Mouse (Mus musculus) stomach, postnatal 0 days (tissue): ENCODE data around the gene Cmah. TPM values are rescaled to one million over a fixed set of nuclear protein-coding genes. Genes with fewer than 3 reads are reported as not detected.

ENCODE experiments used
- ATAC-seq: fragments of 200-750 bp; cut with Nextera tagmentation; 2 replicates; pipeline ENCODE4 v1.8.0; 2017; ENCODE audit not compliant: low FRiP score, low TSS enrichment
- DNase-seq: peaks from one replicate; pipeline ENCODE4 v3.0.0-alpha.2; 2016; ENCODE audit warnings: low spot score
- H3K27ac ChIP-seq: fragments of 300-500 bp; sonication (generic); replicated peaks from 2 replicates; pipeline ENCODE4 v1.5.1; 2014; ENCODE audit warnings: mild to moderate bottlenecking, control low read depth
- H3K27me3 ChIP-seq: fragments of 300-500 bp; sonication (generic); 2 replicates; pipeline ENCODE4 v1.6.1; 2014; ENCODE audit warnings: low read length; ENCODE audit not compliant: control insufficient read depth, insufficient read depth
- H3K36me3 ChIP-seq: fragments of 300-500 bp; sonication (generic); 2 replicates; pipeline ENCODE4 v1.6.1; 2014; ENCODE audit warnings: low read length, mixed read lengths; ENCODE audit not compliant: control insufficient read depth, insufficient read depth
- H3K4me1 ChIP-seq: fragments of 300-500 bp; sonication (generic); replicated peaks from 2 replicates; pipeline ENCODE4 v1.6.1; 2014; ENCODE audit warnings: antibody characterized with exemption; ENCODE audit not compliant: control insufficient read depth, insufficient read depth
- H3K4me2 ChIP-seq: fragments of 300-500 bp; sonication (generic); replicated peaks from 2 replicates; pipeline ENCODE4 v1.6.1; 2014; ENCODE audit warnings: low read depth, mild to moderate bottlenecking, control low read depth, moderate library complexity
- H3K4me3 ChIP-seq: fragments of 300-500 bp; sonication (generic); 2 replicates; pipeline ENCODE4 v1.5.1; 2014; ENCODE audit warnings: low read depth, low read length, control low read depth
- H3K9ac ChIP-seq: fragments of 300-500 bp; sonication (generic); 2 replicates; pipeline ENCODE4 v1.6.1; 2014; ENCODE audit warnings: mild to moderate bottlenecking, low read length, control low read depth, mixed read lengths
- H3K9me3 ChIP-seq: fragments of 300-500 bp; sonication (generic); 2 replicates; pipeline ENCODE4 v1.6.1; 2016; ENCODE audit warnings: low read length; ENCODE audit not compliant: control insufficient read depth
- CTCF ChIP-seq: IDR thresholded peaks from 2 replicates; pipeline ENCODE4 v1.5.1; 2016; ENCODE audit warnings: antibody characterized with exemption, low read depth, mild to moderate bottlenecking, moderate library complexity
- EP300 ChIP-seq: optimal IDR thresholded peaks from 2 replicates; pipeline ENCODE3; 2016; ENCODE audit warnings: antibody characterized with exemption
- WGBS: fragments of 180-500 bp; shearing (Covaris S2); extraction: QIAGEN DNeasy Blood & Tissue Kit; methylation state at CpG from one replicate; pipeline ENCODE4 v1.1.7; 2014; 5-methylcytosine and 5-hydroxymethylcytosine counted together
- polyA plus RNA-seq: library from polyadenylated mRNA; unstranded; fragments of >200 nt; fragmentation: Nextera tagmentation; extraction: Ambion mirVana; gene quantifications from 2 replicates; pipeline ENCODE4 v1.2.1, GENCODE M21; 2015

Cmah gene
- polyA plus RNA-seq, 1 experiment from 2014 or later, result 1.3 TPM

DNA sequence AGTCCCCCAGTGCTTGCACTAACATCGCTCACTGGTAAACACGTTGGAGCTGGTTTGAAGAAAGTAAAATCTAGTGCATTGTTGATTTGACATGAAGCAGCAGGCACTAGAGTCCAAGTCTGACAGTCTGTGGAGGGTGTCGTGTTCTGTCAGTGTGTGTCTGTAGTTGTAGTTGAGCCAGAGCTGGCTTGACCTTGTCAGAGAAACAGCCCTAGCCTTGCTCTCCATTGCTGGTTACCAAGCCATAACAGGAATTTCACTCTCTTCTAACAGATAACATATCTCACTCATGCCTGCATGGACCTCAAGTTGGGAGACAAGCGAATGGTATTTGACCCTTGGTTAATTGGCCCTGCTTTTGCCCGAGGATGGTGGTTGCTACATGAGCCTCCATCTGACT, 103.0 kb downstream of the Cmah start:
- ATAC-seq (no peak), DNase-seq (no peak)
- H3K9ac ChIP-seq, result no peak overlapping the region
- no peak overlapping the region for H3K4me3 ChIP-seq
- WGBS, result 49% methylated on average over 5 of the region's 5 CpGs
- H3K36me3 ChIP-seq, result no peaks in the 10 kb centered on the region
- no peak for TF ChIP-seq CTCF
- TF ChIP-seq EP300, result no peak
- H3K9me3 ChIP-seq, result no peaks in the 10 kb centered on the region
- H3K4me1 ChIP-seq, result no peaks in the 10 kb centered on the region
- H3K4me2 ChIP-seq, result no peak overlapping the region
- no peaks in the 10 kb centered on the region for H3K27me3 ChIP-seq
- H3K27ac ChIP-seq, result no peak overlapping the region

DNA sequence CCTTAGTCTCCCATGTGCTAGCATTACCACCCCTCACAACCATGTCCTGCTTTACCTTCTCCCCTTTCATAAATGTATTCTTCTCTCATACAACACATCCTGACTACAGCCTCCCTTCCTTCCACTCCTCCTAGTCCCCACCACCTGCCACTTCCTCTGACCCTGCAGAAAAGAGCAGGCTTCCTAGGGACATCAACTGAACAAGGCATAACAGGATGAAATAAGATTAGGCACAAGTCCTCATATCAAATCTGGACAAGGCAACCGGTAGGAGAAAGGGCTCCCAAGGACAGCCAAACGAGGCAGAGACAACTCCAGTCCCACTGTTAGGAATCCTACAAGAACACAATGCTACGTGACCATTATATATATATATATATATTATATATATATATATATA, 104.4 kb downstream of the Cmah start:
- no peak overlapping the region for H3K27ac ChIP-seq
- H3K9me3 ChIP-seq, result no peaks in the 10 kb centered on the region
- TF ChIP-seq CTCF (no peak), EP300 (no peak)
- no peaks in the 10 kb centered on the region for H3K4me1 ChIP-seq
- no peak overlapping the region for H3K4me3 ChIP-seq
- H3K36me3 ChIP-seq, result no peaks in the 10 kb centered on the region
- 84% methylated on average over 3 of the region's 3 CpGs for WGBS
- no peaks in the 10 kb centered on the region for H3K27me3 ChIP-seq
- DNase-seq, result no peak
- no peak overlapping the region for H3K9ac ChIP-seq
- ATAC-seq, result no peak
- no peak overlapping the region for H3K4me2 ChIP-seq

DNA sequence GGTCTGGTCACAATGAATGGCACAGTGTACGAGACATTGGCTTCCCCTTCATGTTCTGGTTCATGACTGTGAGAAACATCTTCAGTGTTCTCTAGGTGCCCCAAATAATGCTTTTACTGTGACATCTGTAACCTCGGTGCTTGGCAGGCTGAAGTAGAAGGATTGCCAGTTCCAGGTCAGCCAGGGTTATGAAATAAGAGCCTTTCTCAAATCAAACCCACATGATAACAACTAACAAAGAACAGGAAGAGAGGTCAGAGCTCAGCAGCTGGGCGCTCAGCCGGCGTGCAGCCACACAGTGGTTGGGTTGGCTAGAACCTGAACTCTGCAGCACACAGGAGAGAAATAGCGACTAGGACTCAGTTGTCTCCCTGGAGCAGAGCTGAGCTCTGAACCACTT, 115.1 kb downstream of the Cmah start:
- Histone ChIP-seq H3K9ac (no peak overlapping the region), H3K4me3 (no peak overlapping the region), H3K27me3 (no peaks in the 10 kb centered on the region), H3K27ac (no peak overlapping the region), H3K4me1 (no peaks in the 10 kb centered on the region), H3K9me3 (no peaks in the 10 kb centered on the region), H3K4me2 (no peak overlapping the region), H3K36me3 (no peaks in the 10 kb centered on the region)
- 53% methylated on average over 6 of the region's 6 CpGs for WGBS
- TF ChIP-seq CTCF, result no peak
- no peak for TF ChIP-seq EP300
- ATAC-seq (no peak), DNase-seq (no peak)

DNA sequence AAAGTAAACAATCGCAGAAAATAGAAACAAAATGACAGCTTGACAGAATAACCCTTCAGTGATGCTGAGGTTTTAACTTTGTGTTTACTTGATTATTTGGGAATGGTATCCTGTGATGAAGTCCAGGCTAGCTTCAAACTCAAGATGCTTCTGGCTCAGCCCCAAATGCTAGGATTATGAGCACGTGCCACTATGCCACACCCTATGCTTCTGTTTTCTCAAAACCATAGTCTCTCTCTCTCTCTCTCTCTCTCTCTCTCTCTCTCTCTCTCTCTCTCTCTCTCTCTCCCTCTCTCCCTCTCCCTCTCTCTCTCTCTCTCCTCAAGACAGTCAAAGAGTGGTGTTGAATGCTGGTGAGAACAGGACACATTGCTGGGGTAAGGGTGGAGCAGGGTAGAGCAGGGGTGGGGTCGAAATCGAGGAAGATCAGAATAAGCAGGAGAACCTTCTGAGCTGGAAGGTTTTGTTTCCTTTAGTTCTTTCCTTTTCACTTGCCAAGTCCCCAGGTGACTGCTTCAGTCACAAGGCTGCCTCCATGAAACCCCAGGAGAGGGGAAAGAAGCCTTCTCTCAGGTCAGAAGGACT, 116.7 kb downstream of the Cmah start:
- Histone ChIP-seq H3K27me3 (no peaks in the 10 kb centered on the region), H3K4me3 (no peak overlapping the region), H3K27ac (0 out of 2 replicates have a peak overlapping the region, but pooled peaks have one; percentile 36), H3K9me3 (no peaks in the 10 kb centered on the region), H3K4me1 (no peaks in the 10 kb centered on the region), H3K4me2 (no peak overlapping the region), H3K36me3 (no peaks in the 10 kb centered on the region), H3K9ac (no peak overlapping the region)
- WGBS, result 48% methylated on average over 4 of the region's 4 CpGs
- DNase-seq (no peak), ATAC-seq (no peak)
- no peak for TF ChIP-seq CTCF
- no peak for TF ChIP-seq EP300

DNA sequence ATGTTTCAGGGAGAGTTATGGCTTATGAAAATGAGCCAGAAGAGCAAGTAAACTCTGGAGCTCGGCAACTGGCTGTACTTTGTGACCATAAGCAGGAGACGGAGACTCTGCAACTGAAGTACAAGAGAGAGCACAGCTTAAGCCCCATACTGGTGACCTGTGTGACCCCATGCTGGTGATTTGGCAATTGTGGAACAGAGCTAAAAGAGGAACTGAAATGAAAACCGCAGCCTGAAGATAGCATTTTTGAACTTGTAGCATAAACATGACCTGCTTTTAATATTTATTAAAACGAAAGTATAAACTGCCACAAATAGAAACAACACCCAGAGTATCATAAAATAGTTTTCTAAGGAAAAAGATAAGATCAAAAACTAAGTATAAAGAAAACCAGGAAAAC, 117.5 kb downstream of the Cmah start:
- no peak for DNase-seq

DNA sequence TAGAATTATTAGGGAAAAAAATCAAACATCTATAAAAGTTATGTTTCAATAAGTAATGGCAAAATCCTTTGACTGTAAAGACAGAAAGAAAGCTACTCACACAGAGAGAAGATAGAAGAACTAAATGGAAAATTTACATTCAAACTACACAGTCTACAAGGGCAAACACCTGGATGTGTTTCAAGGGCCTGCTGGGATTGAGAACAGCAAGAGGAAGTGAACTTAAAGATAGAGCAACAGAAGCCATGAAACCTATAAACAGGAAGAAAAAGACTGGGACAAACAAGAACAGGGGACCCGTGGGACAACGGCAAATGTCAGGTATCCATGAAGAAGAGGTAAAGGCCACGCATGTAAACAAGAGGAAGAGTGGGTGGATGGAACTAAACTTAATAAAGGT, 118.0 kb downstream of the Cmah start:
- no peak overlapping the region for H3K4me2 ChIP-seq
- no peak overlapping the region for H3K9ac ChIP-seq
- H3K36me3 ChIP-seq, result no peaks in the 10 kb centered on the region
- WGBS, result 78% methylated on average over 3 of the region's 3 CpGs
- no peaks in the 10 kb centered on the region for H3K9me3 ChIP-seq
- H3K4me1 ChIP-seq, result no peaks in the 10 kb centered on the region
- DNase-seq (no peak), ATAC-seq (no peak)
- H3K27me3 ChIP-seq, result no peaks in the 10 kb centered on the region
- no peak overlapping the region for H3K27ac ChIP-seq
- TF ChIP-seq EP300 (no peak), CTCF (no peak)
- no peak overlapping the region for H3K4me3 ChIP-seq

More for the DNA sequence above, 117.5 kb downstream of the Cmah start:
- Histone ChIP-seq H3K9ac (no peak overlapping the region), H3K27ac (no peak overlapping the region), H3K36me3 (no peaks in the 10 kb centered on the region), H3K4me3 (no peak overlapping the region), H3K4me2 (no peak overlapping the region), H3K4me1 (no peaks in the 10 kb centered on the region), H3K27me3 (no peaks in the 10 kb centered on the region), H3K9me3 (no peaks in the 10 kb centered on the region)
- WGBS, result 41% methylated on average over 4 of the region's 4 CpGs
- no peak for ATAC-seq
- no peak for TF ChIP-seq EP300
- TF ChIP-seq CTCF, result no peak
